Mouse (Mus musculus): Measurements from ENCODE around the gene Epha2. TPM values are rescaled to one million over a fixed set of nuclear protein-coding genes. Genes with fewer than 3 reads are reported as not detected.
A peak's percentile ranks its signal among the peaks of the same experiment; 100 is the strongest.

Gene Epha2
- total RNA-seq, 2 experiments from 2014 or later = 8.0 to 8.9 TPM

GRCm38 (mm10) chr4:141278154-141278553 is 22.9 kb upstream of the Epha2 start:
- intact Hi-C loops (cut with DNase I) = loop anchor here (1.0 kb wide), 1 partner anchor 23 kb away; the partner anchor contains the start of gene Epha2
- peak; percentile 87 for DNase-seq

DNA sequence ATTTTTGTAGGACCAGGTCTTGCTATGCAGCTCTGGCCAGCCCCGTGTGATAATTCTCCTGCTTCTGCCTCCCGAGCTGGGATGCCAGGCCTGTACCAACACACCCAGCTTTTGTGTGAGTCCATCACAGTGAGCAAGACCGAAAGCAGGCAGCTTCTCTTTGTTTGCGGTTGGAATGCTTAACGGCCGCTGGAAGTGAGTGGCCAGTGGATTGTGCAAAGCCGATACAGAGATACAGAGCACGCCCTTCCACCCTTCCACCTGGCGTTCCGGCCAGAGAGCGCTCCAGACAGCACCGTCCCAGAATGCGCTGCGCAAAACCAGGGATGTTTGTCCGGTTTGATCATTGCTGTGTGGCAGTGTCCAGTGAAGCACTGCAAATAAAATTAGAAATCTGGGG is 21.7 kb upstream of the Epha2 start:
- DNase-seq = no peak
- intact Hi-C loops (cut with DNase I) = no loop called here

DNA sequence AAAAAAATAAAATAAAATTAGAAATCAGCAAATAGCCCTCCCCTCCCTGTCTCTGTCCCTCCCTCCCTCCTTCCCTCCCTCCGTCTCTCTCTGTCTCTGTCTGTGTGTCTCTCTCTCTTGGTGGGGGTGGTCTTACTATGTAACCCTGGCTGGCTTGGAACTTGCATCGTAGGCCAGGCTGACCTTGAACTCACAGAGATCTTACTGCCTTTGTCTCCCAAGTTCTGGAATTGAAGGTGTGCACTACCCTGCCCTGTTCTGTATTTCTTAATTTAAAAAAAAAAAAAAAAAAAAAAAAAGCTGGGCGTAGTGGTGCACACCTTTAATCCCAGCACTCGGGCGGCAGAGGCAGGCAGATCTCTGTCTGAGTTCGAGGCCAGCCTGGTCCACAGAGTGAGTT is 21.3 kb upstream of the Epha2 start:
- intact Hi-C loops (cut with DNase I) = no loop called here
- DNase-seq = no peak

GRCm38 (mm10) chr4:141280471-141280870 is 20.6 kb upstream of the Epha2 start:
- DNase-seq = no peak
- intact Hi-C loops (cut with DNase I) = no loop called here

- peak in 1 of 2 experiments; percentile 40 for DNase-seq
- intact Hi-C loops (cut with DNase I) = no loop called here
These were observed 19.9 kb upstream of the Epha2 start for GRCm38 (mm10) chr4:141281153-141281552.

DNA sequence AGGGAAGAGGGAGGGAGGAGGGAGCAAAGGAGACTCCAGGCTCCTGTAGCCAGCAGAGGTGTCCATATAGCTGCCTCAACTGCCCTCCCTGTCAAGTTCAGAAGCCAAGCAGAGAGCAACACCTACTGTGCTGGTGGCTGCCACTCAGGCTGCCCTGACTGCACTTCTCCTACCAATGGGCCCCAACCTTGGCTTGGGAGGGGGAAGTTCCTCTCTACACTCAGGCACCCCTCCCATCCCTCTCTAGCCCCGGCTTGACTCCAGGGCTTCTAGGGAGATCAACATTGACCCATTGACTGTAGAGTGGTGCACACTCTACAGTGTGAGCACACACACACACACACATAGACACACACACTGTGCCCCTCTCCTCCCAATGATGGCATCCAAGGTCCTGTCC is 19.5 kb upstream of the Epha2 start:
- intact Hi-C loops (cut with DNase I) = no loop called here
- DNase-seq = no peak

- intact Hi-C loops (cut with DNase I) = no loop called here
- no peak for DNase-seq
These were observed 19.0 kb upstream of the Epha2 start for GRCm38 (mm10) chr4:141282087-141282486.

DNA sequence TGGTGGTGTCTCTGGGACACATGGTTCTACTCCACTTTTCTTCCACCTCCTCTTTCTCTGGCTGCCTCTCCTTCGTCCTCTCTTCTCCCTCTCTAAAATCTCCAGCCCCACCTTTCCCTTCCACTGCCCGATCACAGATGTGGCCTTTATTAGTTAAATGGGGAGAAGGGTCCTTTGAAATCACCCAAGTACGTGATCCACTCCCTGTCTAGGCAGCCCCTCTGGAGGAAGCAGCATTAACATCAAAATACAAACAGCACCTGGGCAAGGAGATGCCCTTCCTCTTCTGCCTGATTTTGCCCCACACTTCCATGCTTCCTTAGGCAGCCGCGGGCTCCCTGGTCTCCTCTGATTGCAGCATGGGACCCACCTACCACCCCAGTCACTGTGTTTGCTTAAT is 18.4 kb upstream of the Epha2 start:
- intact Hi-C loops (cut with DNase I) = no loop called here
- DNase-seq = no peak

- no peak for DNase-seq
These were observed 17.7 kb upstream of the Epha2 start for GRCm38 (mm10) chr4:141283176-141283878.

DNA sequence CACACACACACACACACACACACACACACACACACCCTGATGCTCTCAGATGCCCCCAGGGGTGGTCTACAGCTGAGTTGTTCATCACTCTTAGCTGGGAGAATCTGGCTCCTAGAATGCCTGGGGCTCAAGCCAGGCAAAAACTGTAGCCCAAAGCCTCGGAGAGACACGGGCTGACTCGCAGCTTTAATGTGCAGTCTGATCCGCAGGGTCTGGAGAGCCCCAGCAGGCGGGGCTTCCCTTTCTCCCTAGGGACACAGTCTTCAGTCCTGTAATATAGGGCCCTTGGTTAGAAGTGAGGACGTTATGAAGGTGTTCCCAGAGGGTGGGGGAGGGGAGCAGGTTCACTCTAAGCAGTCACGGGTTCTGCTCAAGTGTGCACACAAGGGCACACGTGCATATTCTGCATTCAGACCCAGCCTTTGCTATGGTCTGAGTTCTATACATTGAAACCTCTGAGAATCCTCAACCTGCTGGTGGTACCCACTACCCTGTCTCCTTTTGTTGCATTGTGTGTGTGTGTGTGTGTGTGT is 17.1 kb upstream of the Epha2 start:
- intact Hi-C loops (cut with DNase I) = no loop called here
- peak in 1 of 2 experiments; percentile 42 for DNase-seq

More at GRCm38 (mm10) chr4:141283176-141283878, 17.7 kb upstream of the Epha2 start:
- intact Hi-C loops (cut with DNase I) = no loop called here

- DNase-seq = no peak
- intact Hi-C loops (cut with DNase I) = no loop called here
These were observed 16.6 kb upstream of the Epha2 start for GRCm38 (mm10) chr4:141284486-141284885.

DNA sequence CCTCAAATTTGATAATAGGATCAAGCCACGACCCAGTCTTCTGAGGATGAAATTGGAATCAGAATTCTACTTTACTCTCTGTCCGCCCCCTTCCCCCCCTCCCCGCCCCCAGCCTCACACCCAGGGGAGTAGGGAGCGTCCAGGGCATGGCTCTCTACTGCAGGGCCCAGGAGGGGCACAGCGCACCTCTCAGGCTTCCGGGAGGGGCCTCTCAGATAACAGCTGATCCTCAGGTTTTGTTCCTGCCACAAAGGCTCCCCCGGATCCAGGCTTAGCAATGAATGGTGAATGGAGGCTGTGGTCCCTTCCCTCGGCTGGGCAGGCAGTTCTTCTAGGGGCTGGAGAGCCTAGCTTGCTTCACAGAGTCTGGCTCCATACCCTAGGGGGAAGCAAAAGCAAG is 15.9 kb upstream of the Epha2 start:
- intact Hi-C loops (cut with DNase I) = no loop called here
- no peak for DNase-seq

DNA sequence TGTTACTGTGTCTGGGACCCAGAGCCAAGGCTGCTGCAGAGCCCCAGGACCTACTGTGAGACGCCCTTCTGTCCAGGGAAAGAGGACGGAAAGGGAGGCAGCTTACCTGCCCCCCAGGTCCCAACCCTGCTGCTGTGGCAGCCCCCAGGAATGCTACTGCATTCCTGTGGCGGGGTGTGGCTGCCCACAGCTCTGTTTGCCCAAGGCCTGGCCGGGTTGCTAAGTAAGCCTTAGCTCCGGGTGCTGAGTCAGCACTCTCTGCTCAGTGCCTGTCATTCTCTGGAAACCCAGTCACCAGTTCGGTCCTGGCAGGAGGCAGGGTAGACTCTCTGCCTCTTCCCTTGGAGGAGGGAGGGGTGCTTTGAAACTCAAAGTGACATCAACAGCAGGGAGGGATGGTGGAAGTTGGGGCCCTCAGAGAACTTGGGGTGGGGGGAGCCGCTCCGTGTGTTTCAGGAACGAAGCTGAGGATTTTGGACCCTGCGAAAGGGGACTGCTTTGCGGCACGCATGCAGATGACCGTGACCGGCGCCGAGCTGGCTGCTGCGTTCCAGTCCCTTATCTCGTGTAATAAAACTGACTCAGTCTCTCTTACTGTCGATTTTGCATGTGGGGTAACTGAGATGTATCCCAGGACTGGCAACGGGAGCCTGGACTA is 14.1 kb upstream of the Epha2 start:
- intact Hi-C loops (cut with DNase I) = no loop called here
- DNase-seq = no peak

DNA sequence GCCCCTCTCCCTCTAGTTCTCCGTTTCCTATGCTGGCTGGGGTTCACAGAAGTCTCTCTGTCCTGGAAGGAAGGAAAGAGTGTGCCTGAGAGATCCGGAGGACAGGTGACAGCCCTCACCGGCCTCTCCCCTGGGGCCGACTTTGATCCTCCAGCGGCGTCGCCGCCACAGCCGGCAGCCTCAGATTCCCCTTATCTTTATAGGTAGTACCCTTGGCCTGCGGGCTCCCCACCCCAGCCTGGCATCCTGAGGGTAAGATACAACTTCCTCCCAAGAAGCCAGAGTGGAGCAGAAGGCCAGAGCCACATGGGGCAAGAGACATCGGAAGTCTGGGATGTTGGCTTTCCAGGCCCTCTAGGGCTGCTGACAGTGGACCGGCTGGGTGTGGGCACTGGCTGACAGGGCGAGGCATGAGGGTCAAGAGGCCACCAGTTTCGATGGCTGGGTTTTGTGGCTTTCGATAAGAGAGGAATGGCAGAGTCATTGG is 13.5 kb upstream of the Epha2 start:
- DNase-seq = no peak
- intact Hi-C loops (cut with DNase I) = no loop called here

DNA sequence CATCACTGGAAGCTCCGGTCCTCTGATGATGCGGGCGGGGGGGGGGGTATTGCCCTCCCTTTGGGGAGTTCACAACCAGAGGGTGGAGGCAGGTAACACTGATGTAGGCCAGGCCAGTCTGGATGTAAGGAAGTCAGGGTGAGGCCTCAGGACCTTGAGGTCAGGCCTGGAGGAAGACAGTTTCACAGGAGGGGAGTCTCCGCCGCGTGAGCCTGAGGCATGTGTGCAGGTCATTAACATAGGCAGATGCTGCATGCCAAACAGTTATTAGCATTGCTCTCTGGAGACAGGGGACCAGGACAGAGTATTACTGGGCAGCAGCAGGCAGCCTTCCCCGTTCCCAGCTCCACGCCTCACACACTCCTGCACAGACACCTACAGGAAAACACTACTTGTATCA is 12.9 kb upstream of the Epha2 start:
- intact Hi-C loops (cut with DNase I) = no loop called here
- no peak for DNase-seq

DNA sequence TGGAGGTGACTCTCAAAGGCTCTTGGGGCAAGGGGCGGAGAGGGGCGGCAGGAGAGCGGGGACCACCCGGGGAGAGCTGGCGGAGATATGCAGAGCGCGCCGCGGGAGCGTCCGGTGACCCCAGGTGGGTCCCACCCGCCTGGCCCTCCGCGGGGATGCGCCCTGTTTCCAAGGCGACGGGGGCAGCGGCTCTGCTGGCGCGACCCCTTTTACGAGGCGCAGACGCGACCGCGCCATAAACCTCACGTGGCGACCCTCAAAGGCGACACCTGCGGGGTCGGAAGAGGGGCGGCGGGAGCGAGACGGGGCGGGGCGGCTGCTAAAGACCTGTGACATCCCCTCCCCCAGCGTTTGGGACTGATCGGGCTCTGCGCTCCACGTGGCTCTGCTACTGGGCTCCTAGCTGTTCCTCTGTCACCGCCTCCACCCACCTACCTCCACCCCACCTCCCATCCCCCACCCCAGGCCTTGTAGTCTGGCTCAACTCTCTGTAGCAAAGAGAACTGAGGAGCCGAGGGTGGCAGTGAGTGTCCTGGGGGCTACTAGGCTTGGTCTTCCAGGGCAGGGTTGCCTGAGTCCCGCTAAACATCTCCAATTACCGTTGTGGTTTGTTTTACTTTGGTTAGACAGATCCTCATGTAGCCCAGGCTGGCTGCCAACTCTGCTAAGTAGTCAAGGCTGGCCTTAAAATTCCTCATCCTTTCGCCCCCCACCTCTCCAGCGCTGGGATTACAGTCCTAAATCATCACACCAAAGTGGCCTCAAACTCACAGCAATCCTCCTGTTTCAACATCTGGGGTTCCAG is 9.3 kb upstream of the Epha2 start:
- intact Hi-C loops (cut with DNase I) = no loop called here
- no peak for DNase-seq

GRCm38 (mm10) chr4:141295774-141296186 is 5.3 kb upstream of the Epha2 start:
- DNase-seq = no peak
- intact Hi-C loops (cut with DNase I) = no loop called here

DNA sequence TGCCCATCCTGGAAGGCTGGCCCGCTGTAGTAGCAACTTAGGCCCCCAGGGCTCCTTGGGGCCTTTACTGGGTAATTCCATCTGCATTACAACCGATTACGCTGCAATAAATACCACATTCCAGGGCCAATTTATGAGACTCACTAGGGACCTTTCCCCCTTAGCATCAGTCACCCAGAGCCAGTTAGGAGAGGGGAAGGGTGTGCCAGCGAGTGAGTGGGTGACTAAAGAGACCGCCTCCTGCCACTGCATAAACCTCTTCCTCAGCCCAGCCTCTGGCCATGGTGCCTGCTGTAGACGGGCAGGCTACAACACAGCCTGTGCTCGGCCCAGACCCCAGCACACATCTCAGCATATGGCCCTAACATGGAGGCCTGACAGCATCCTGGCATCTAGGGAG is 3.1 kb upstream of the Epha2 start:
- intact Hi-C loops (cut with DNase I) = no loop called here
- DNase-seq = no peak

GRCm38 (mm10) chr4:141299356-141299755 is 1.7 kb upstream of the Epha2 start:
- intact Hi-C loops (cut with DNase I) = no loop called here
- DNase-seq = no peak

DNA sequence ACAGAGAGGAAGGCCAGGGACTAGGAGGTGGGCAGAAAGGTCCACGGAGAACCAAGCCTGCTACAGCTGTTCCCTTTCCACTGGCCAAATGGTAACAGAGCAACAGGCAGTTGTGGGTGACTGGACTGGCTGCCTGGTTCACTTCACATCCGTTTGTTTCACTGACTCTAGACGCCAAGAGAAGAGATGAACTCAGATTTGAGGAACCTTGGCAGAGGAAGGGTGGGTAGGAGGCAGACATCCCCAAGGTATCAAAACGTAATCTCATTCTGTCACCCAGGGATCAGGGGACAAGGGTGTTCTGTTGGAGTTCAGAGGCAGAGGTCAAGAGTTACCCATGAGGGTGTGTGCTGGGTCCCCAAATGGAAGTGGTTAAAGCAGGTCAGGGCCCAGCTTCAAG is 844 bp upstream of the Epha2 start:
- intact Hi-C loops (cut with DNase I) = no loop called here
- no peak for DNase-seq
